Mouse (Mus musculus) mouse embryonic stem cell (cell line): ENCODE results near the gene Tat.

Source experiments
- in situ Hi-C, 2 experiments: fragments of 300-500 bp; cut with MboI; formaldehyde crosslinking; loops; 1 replicate in 1 of 2; 3 replicates in 1 of 2; pipeline ENCODE4 v1.14.3; 2019 to 2020; ENCODE audit warnings: low sequenced_read_pairs in 2 of 2, low pct_unique_long_range_greater_than_20kb in 1 of 2, mixed read lengths in 1 of 2; ENCODE audit not compliant: unreplicated experiment in 1 of 2

Tat gene

DNA sequence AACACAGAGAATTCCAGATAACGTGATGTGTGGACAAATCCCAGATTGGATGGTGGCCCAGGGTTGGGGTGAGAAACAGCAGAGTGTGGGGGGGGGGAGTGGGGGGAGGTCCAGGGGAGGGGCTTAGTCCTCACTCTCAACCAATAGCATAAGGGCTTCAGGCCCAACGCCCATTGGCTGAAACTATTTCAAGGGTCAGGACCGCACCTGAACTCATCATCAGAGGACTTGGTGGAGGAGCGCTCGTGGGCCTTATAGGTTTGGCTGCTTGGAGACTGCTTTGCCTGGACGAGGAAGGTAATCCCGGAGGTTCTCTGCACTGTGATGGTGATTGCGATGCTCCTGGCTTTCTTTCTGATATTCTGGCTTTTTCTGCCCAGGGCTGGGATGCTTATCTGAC lies at the start of gene Tat:
Gene Tat (plus strand): TSS at position 214 of the 400 bp plus-strand sequence.
- in situ Hi-C loops: no loop called here

DNA sequence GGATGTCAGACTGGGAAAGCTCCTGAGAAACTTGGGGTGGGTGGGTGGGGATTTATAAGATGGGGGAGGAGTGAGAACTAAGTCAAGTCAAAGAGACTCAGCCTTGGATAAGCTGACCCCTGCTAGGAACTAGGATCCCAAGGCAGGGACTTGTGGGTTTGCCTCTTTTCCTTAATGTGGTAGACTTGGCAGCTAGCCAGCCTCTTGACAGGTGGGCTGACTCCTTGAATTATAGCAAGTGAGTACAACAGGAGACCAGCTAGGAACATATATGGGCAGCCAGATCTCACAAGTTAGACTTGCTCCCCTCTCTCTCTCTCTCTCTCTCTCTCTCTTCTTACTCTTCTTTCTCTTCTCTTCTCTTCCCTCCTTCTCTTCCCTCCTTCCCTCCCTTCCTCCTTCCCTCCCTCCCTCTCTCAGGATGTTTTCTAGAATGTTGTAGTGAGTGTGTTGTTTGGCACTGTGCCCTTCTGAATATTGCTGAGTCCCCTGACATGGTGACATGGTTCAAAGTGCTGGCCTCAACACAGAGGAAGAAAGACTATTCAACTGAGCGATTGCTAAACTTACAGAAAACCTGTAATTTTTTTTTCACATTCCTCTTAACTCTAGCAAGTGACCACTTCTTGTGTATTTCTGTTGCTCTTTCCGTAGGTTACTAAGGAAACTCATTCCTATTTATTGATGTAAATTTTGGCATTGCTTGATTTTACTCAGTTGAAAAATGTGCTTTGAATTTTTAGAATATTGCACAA lies 48.5 kb upstream of the Tat start:
- in situ Hi-C loops: no loop called here

DNA sequence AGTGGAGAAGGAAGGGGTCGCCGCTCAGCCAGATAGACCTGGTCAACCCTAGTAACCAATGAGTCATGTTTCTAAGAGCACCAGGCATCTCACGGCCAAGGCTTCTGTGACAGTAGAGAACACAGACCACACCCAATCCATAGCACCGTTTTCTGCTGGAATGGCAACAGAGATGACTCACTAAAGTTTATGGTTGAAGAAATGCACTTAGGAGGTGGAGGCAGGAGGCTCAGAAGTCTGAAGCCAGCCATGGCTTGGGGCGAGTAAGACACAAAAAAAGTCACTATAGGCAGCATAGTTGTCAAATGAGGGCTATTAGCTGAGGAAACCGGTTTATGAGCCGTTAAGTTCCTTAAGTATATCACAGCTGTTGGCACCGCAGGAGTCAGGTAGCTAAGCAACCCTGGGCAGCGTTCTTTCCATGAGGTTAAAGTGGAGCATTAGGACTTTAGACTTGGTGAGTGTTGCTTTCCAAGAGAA lies 45.0 kb upstream of the Tat start:
- in situ Hi-C loops: no loop called here

DNA sequence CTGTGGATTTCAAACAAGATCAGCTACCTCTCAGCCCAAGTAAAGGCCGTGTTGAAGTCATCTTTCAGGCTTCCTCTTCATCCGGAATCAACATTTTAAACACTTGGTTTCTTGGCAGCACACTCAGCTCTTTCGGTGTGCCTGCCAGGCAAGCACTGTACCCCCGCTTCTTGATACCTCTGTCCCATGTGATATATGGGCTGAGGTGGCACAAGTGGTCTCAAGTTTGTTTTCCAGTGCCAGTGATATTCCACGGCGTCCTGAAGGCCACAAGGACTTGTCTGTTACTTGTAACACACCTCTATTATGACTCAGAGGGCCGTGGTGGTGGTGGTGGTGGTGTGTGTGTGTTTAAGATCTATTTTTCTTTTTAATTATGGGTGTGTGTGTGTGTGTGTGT lies 44.5 kb upstream of the Tat start:
- in situ Hi-C loops: no loop called here

DNA sequence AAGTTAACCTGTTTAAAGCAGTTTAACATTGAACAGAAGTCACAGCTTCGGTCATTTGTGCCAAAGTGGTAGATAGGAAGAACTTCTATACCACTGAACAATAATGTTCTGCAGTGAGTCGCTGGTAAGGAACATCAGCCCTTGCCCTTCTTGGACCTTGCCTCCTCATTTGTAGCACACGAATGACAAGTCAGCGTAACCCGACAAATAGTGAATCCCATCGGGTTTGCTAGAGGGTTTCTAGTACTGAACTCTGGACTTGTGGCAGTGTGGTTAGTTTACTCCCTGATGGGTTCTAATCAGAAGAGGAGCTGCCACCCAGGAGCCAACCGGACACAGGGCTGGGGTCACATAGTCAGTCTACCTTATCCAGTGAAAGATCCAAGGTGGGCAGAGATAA lies 44.0 kb upstream of the Tat start:
- in situ Hi-C loops: no loop called here

DNA sequence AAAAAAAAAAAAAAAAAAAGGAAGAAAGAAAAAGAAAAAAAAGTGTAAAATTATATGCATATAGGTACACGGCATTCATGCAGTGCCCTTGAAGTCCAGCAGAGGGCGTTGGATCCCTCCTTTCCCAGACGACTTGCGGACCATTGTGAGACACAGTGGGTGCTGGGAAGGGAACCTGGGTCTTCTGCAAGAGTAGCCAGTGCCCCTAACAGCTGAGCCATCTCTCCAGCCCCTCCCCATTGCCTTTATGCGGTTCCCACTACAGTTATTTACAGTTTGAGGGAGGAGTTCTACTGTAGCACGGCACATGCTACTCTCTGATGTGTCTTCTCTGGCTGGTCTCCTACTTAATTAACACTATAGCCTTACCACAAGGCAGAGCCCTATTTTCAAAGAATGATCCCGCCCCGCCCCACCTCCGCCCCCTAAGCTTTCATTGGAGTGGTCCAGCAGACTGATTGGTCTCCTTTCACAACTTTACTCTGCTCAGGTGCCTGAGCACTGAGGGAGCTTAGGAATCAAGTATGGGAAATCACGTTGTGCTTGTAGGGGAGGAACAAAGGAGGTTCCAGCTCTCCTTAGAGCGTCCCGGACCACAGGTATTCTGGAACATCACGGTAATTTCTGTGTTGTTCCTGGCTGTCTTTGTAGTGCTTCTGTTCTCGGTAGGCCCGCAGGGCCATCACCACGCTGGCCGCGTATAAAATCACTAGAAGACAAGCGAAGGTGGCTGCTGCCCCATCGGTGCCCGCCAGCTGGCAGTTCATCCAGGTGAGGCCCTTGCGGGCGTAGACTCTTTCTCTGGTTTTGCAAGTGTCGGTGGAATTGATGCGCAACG lies 42.6 kb upstream of the Tat start:
- in situ Hi-C loops: no loop called here

DNA sequence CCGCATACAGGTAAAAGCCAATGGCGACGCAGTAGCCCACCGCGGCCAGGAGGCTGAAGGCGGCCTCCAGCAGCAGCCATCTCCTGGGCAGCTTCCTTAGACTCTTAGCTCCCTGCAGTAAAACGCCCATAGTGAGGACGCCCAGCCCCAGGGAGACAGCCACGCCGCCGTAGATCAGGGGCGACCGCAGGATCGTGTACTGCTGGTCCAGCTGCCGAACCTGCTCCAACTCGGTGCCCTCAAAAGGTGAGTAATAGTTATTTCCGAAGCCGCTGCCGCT lies 42.0 kb upstream of the Tat start:
- in situ Hi-C loops: no loop called here

DNA sequence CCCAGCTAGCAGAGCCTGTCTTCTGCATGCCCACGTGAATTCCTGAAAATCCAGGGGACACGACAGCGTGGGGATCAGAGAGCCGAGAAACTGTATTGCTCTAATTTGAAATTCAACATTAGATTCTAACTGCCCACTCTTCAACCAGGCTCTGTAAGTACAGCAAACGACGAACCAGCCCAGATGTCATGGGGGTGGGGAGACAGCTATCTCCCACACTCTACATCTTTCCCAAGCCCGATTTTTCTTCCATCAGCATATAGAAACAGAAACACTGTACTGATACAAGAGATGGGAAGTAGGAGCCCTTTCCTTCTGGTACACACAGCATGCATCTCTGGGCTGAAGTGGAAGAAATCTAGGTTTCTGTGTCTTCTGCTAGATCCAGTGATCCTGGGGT lies 38.1 kb upstream of the Tat start:
- in situ Hi-C loops: no loop called here

DNA sequence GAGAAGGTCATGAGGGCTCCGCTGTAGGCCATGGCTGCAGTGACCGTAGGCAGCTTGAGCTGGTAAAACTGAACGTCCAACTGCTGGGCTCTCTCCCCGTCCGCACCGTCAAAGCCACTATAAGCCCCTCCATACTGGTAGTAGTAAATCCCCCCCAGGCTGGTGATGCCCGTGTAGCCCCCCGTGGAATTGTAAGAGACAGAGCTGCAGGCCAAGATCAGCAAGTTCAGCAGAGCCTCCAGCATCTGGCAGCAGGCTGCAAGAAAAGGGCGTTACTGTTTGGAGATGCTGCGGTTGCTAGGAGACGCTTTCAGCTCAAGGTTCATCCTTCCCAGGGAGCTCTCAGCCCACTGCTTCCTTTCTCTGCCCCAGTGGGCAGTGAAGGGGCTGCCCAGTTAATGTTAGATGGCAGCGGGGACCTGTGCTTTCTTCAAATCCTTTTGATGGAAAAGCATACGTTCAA lies 35.7 kb upstream of the Tat start:
- in situ Hi-C loops: no loop called here

DNA sequence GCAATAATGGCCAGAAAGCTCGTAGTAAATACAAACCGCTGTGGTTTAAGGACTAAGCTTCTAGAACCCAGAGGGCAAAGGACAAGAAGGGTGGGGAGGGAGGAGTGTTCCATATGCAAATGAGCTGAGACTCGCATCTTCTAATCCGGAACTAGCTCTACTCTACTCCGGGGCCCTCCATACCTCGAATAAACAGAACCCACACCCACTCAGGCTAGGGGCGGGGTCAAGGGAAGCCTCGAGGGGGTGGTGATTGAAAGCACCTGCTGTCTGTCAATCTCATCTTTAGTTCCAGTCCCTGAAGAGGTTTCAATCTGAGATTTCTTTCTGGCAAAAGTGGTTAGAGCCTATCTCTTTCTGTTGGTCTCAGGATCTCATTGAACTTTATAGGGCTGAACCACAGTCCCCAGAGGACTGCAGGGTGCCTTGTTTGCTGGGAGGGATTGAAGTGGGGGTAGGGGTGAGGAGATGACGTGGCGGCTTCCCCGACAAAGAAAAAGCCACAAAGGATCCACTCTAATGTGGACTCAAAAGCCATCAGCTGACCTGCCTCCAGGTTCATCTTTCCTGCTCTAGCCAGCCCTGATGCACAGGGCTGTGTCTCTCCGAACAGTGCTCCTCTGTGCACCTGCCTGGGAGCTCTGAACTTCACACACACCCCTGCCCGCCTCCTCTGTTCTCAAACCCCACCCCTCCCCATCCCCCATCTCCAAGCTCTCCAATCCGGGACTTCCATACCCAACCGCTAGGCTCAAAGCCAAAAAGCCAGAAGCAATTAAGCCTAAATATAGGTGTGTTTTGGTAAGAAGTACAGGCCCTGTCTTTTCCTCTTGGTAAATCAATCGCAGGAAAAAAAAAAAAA lies 32.8 kb upstream of the Tat start:
- in situ Hi-C loops: no loop called here

DNA sequence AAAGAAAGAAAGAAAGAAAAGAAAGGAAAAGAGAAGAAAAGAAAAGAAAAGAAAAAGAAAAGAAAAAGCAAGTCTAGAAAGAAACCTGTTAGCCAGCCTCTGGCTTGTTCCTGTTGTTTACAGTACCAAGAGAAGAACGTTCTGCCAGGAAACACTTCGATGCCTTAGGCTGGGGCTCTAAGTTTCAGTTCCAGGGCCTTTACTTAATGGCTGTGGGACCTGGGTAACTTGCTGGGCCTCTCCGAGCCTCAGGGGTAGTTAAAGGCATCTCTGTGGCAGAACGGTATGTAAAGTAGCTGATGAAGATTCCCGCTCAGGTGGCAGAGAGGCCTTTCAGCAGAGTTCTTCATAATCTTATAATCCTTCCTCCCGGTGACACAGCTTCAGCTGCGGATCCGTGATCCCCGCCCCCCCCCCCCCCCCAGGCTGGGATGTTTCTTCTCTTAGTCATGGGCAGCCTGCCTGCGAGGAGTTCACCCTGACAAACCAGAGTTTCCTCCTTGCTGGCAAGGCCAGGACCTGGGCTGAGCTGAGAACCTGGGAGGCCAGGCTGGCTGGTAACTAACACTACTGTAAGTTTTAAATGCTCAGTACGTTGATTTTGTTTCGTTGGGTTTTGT lies 32.1 kb upstream of the Tat start:
- in situ Hi-C loops: no loop called here

DNA sequence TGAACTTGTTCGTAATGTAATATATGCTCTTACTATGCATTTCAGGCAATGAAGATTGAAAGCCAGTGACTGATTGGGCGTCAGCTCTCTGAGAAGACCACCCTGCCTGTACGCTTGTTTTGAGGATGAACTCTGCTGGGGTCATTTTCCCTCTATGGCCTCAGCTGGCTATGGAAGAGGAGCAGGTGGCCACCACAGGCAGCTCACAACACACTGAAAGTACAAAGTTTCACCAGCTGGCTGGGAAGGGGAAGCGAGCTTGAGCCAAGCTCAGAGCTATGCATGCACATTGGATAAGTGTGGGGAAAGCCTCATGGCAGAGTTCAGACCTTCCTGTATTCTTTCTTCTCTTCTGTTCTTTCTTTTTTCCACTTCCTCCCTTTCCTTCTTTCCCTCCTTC lies 31.1 kb upstream of the Tat start:
- in situ Hi-C loops: no loop called here

DNA sequence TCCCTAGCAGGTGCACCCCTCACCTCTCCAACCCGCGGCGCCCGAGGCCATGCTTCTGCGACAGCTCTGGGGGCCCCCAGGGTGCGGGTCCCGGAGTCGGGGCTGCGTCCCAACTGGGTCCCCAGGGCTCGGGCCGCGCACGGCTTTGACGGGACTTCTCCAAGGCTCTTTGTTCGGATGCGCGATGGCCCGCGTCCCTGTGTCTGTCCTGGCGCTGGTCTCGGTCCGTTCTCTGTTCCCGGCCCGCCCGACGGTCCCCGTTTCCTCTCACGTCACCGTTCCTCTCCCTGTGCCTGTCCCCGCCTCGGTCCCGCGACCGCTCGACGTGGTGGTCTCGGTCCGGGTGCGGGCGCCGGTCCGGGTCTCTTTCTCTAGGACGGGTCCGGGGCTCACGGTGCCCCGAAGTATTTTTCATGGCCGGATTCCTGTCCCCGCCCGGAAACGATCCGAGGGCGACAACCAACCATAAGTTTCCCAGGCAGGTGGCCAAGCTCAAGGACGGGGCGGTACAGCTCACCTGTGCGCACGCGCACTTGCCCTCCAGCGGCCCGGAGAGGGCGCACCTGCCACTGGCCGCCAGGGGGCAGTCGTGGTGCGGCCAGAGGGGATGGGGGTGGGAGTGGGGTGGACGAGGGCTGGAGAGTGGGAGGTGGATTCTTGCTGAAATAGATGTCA lies 28.4 kb upstream of the Tat start, which contains the start of gene Marveld3:
Gene Marveld3 (minus strand): TSS at position 511 of the 675 bp plus-strand sequence.
- in situ Hi-C loops: no loop called here

DNA sequence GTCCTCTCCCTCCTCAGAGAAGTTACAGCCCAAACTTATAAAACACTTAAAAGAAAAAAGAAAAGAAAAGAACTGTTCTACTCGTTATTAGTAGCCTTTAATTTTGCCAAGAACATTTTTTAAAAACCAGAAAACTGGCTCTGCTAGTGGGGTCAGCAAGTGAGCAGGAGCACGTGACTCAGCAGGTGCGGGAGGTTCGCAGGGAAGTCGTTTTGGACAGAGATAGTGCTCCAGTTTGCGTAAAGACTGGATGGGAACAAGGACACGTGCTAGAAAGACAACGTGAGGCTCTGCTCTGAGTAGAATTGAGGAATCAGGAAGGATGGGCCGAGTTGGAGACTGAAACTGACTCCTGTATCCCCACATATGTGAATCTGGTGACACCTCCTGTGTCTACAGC lies 27.3 kb upstream of the Tat start:
- in situ Hi-C loops: no loop called here

DNA sequence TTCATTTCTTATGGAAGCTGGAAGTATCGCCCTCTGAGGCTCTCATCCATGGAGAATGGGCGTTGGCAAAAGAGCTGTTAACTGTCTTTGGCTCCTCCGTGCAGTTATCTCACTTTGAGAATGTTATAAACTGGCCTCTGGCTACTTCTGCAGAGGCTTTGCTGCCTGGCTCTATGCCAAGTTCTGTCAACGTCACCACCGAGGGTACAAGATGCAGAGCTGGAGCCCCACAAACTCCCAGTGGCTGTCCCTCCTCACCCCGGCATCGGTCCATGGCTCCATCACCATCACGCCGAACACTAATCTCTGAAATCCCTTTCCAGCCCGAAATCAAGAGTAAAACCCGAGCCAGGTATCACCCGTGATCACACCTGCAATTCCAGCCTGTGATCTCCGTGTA lies 26.8 kb upstream of the Tat start:
- in situ Hi-C loops: no loop called here

DNA sequence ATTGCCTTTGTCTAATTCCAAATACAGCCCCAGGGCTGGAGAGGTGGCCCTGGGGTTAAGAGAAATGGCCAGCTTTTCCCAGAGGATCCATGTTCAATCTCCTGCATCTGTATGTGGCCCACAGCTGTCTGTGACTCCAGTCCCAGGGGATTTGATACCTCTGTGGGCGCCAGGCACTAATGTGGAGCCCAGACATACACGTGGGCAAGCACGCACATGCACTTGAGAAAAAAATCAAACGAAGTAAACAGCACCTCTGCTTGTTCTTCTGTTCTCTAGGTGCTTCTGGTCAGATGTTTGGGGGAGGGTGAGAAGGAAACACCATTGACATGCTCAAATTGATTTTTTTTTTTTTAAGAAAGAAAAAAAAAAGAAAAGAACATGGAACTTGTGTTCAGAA lies 26.1 kb upstream of the Tat start:
- in situ Hi-C loops: no loop called here

DNA sequence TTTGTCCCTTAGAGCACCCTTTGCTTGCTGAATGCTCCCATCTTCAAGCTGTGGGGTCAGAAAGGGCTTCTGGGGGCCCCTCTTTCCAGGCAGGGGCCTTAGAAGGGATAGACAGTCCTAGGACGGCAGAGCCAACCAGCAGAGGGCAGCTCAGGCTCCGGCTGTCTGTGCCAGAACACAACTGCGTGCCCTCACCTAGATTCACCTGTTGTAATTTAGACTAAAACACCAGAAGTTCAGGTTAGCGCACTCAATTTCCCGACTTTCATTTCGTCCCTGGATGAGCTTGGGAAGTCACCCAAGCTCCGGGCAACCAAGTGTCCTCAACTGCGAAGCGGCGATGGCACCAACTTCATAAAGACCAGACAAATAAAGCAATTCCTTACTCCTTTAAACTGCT lies 21.4 kb upstream of the Tat start:
- in situ Hi-C loops: no loop called here

DNA sequence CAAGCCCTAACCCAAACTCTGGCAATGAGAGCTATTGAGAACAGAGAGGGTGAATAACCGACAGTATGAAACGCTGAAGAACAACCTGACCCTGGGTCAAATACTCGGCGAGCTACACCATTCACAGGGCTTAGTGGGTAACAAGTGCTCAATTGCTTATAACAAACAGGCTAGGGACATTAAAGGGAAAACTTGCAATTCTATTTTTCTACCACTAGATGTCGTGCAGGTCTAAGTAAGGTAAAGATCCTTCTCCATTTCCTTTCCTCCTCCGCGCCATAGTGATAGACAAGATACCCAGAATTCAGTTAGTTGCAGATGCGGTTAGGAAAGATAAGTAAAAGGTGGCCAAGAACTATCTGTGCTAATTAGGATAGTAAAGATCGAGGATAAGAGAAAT lies 19.9 kb upstream of the Tat start:
- in situ Hi-C loops: no loop called here
